In the genomic region with DNA sequence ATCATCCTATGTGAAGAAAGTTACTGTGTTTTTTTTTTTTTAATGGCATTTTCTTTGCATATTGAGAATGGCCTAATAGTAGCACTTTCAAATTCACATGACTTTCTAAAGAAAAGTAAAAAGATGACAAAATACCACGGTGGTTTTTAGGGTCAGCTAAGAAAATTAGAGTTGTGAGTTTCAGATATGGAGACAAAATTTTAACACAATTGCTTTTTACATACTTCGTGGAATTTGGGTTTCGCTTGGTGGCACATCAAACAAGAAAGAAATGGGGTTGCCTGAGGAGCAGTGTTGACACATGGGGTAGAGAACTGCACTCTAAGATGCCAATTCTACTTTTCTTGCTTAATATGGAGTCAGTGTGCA, we compare ENCODE assay signal across 7 mouse cellular contexts. TPM values are rescaled to one million over a fixed set of nuclear protein-coding genes. Genes with fewer than 3 reads are reported as not detected.
DNase-seq lines count a peak whose midpoint lies in the region; ATAC-seq and TF ChIP-seq lines count a peak whose summit lies in the region.

No protein-coding gene starts in this region.

- peak overlapping the region; percentile 99 for H3K9ac ChIP-seq in lung, embryonic 14.5 days
- peak overlapping the region; percentile 99 for H3K9ac ChIP-seq in embryonic facial prominence, embryonic 14.5 days (ENCODE audit: low read depth, low read length)

- H3K4me2 ChIP-seq in lung, embryonic 14.5 days: peak overlapping the region; percentile 77
- H3K4me2 ChIP-seq in embryonic facial prominence, embryonic 14.5 days (ENCODE audit: low read depth, low read length): peak overlapping the region; percentile 76

- no peak for ATAC-seq in lung, embryonic 14.5 days (ENCODE audit: insufficient read depth)
- no peak for ATAC-seq in embryonic facial prominence, embryonic 14.5 days (ENCODE audit: low read depth)

- peak; percentile 51 for DNase-seq in lung, embryonic 14.5 days
- no peak for DNase-seq in lung, postnatal 36 days
- DNase-seq in embryonic facial prominence, embryonic 14.5 days (ENCODE audit: low spot score): no peak
- DNase-seq in limb, embryonic 10.5 days (ENCODE audit: low spot score): no peak
- DNase-seq in spleen, adult 18-20 months: no peak
- DNase-seq in cerebellum, postnatal 10 days: no peak

- 8% methylated on average over 3 of the region's 3 CpGs for WGBS in lung, embryonic 14.5 days
- 10% methylated on average over 3 of the region's 3 CpGs for WGBS in embryonic facial prominence, embryonic 14.5 days
- 19% methylated on average over 3 of the region's 3 CpGs for WGBS in limb, embryonic 10.5 days
- WGBS in olfactory bulb, adult 2 months: 22% methylated on average over 3 of the region's 3 CpGs

- H3K4me1 ChIP-seq in lung, embryonic 14.5 days (ENCODE audit: insufficient read depth): peaks cover 39% of the 10 kb centered on the region
- peaks cover 48% of the 10 kb centered on the region for H3K4me1 ChIP-seq in embryonic facial prominence, embryonic 14.5 days (ENCODE audit: control insufficient read depth, insufficient read depth, low read length)
- H3K4me1 ChIP-seq in limb, embryonic 10.5 days: peaks cover 54% of the 10 kb centered on the region
- peaks cover 20% of the 10 kb centered on the region for H3K4me1 ChIP-seq in olfactory bulb, adult 2 months (ENCODE audit: control insufficient read depth, insufficient read depth, low read length)

- H3K9me3 ChIP-seq in lung, embryonic 14.5 days (ENCODE audit: low read depth, low read length): no peaks in the 10 kb centered on the region
- no peaks in the 10 kb centered on the region for H3K9me3 ChIP-seq in embryonic facial prominence, embryonic 14.5 days (ENCODE audit: control insufficient read depth, low read length)
- H3K9me3 ChIP-seq in limb, embryonic 10.5 days (replicated peaks): no peaks in the 10 kb centered on the region

- TF ChIP-seq CTCF in lung, embryonic 14.5 days (IDR thresholded peaks at IDR 0.05; ENCODE audit: low read depth): no peak
- no peak for TF ChIP-seq CTCF in olfactory bulb, adult 2 months (IDR thresholded peaks at IDR 0.05; ENCODE audit: insufficient read depth, low read depth, low read length)

- no peaks in the 10 kb centered on the region for H3K27me3 ChIP-seq in lung, embryonic 14.5 days (ENCODE audit: insufficient read depth, low read length)
- no peaks in the 10 kb centered on the region for H3K27me3 ChIP-seq in embryonic facial prominence, embryonic 14.5 days (replicated peaks; ENCODE audit: control insufficient read depth, insufficient read depth, low read length)
- H3K27me3 ChIP-seq in limb, embryonic 10.5 days (ENCODE audit: low read depth, poor library complexity, severe bottlenecking): no peaks in the 10 kb centered on the region

- no peak for TF ChIP-seq POLR2A in olfactory bulb, adult 2 months (IDR thresholded peaks at IDR 0.05; ENCODE audit: insufficient read depth, low read depth, low read length)

- H3K4me3 ChIP-seq in lung, embryonic 14.5 days (ENCODE audit: low read depth, low read length): peak overlapping the region; percentile 98
- H3K4me3 ChIP-seq in embryonic facial prominence, embryonic 14.5 days (ENCODE audit: low read depth, low read length): peak overlapping the region; percentile 98
- H3K4me3 ChIP-seq in limb, embryonic 10.5 days: peak overlapping the region; percentile 93
- peak overlapping the region; percentile 90 for H3K4me3 ChIP-seq in olfactory bulb, adult 2 months (ENCODE audit: insufficient read depth, low read depth, low read length)

- H3K27ac ChIP-seq in lung, embryonic 14.5 days (ENCODE audit: low read depth): peak overlapping the region; percentile 97; the same call in 1 of the 2 replicates
- peak overlapping the region; percentile 95 for H3K27ac ChIP-seq in embryonic facial prominence, embryonic 14.5 days (replicated peaks; ENCODE audit: low read depth, low read length)
- peak overlapping the region; percentile 99 for H3K27ac ChIP-seq in limb, embryonic 10.5 days
- no peak overlapping the region for H3K27ac ChIP-seq in olfactory bulb, adult 2 months (ENCODE audit: insufficient read depth, low read depth, low read length)

- no peaks in the 10 kb centered on the region for H3K36me3 ChIP-seq in lung, embryonic 14.5 days (ENCODE audit: insufficient read depth)
- H3K36me3 ChIP-seq in embryonic facial prominence, embryonic 14.5 days (ENCODE audit: control insufficient read depth, insufficient read depth, low read length): no peaks in the 10 kb centered on the region
- H3K36me3 ChIP-seq in limb, embryonic 10.5 days: peaks cover 9% of the 10 kb centered on the region; the same call in 1 of the 2 replicates

RNA-seq across cellular contexts. Expression of a gene that starts 1.4 kb away (rescaled TPM):
- 20.3 and 21.2 TPM in 2 replicates for polyA plus RNA-seq in lung, embryonic 14.5 days (2014; fragmentation: Nextera tagmentation; extraction: Ambion mirVana)
- polyA plus RNA-seq in embryonic facial prominence, embryonic 14.5 days (2014; fragmentation: Nextera tagmentation; extraction: Ambion mirVana): 18.4 and 20.0 TPM in 2 replicates
- polyA plus RNA-seq in limb, embryonic 10.5 days (2016; fragmentation: Nextera tagmentation; extraction: Ambion mirVana): 12.2 and 13.2 TPM in 2 replicates
- polyA plus RNA-seq in olfactory bulb, adult 2 months (2012; ENCODE audit: insufficient read depth, insufficient read length, low replicate concordance, missing spikeins): not detected in 2 replicates

RNA-seq across cellular contexts. Expression of a gene that starts 47.2 kb away (rescaled TPM):
- polyA plus RNA-seq in lung, embryonic 14.5 days (2014; fragmentation: Nextera tagmentation; extraction: Ambion mirVana): 39.9 TPM in 2 replicates
- 48.5 and 49.3 TPM in 2 replicates for polyA plus RNA-seq in embryonic facial prominence, embryonic 14.5 days (2014; fragmentation: Nextera tagmentation; extraction: Ambion mirVana)
- 13.3 and 16.4 TPM in 2 replicates for polyA plus RNA-seq in limb, embryonic 10.5 days (2016; fragmentation: Nextera tagmentation; extraction: Ambion mirVana)
- polyA plus RNA-seq in olfactory bulb, adult 2 months (2012; ENCODE audit: insufficient read depth, insufficient read length, low replicate concordance, missing spikeins): 376 and 501 TPM in 2 replicates

Comparison
In these comparisons a context has a peak if more than half of its experiments do, and no peak if none do; other contexts are left out.
1. RNA of a gene that starts 1.4 kb away (polyA plus RNA-seq): 20.3 to 21.2 TPM in lung, embryonic 14.5 days, 18.4 to 20.0 TPM in embryonic facial prominence, embryonic 14.5 days and 12.2 to 13.2 TPM in limb, embryonic 10.5 days; not detected in olfactory bulb, adult 2 months; every median in the first group is over 10 times any median in the second.
2. Peak in every context shown above with its lines, with median percentiles within 50 percentile points of each other: H3K4me3 ChIP-seq.